Mouse (Mus musculus) heart, adult 11 months (tissue): ENCODE results near the gene Cdhr4.

Experiments used
- DNase-seq: peaks from one replicate; pipeline ENCODE4 v3.0.0; 2022

Gene Cdhr4

DNA sequence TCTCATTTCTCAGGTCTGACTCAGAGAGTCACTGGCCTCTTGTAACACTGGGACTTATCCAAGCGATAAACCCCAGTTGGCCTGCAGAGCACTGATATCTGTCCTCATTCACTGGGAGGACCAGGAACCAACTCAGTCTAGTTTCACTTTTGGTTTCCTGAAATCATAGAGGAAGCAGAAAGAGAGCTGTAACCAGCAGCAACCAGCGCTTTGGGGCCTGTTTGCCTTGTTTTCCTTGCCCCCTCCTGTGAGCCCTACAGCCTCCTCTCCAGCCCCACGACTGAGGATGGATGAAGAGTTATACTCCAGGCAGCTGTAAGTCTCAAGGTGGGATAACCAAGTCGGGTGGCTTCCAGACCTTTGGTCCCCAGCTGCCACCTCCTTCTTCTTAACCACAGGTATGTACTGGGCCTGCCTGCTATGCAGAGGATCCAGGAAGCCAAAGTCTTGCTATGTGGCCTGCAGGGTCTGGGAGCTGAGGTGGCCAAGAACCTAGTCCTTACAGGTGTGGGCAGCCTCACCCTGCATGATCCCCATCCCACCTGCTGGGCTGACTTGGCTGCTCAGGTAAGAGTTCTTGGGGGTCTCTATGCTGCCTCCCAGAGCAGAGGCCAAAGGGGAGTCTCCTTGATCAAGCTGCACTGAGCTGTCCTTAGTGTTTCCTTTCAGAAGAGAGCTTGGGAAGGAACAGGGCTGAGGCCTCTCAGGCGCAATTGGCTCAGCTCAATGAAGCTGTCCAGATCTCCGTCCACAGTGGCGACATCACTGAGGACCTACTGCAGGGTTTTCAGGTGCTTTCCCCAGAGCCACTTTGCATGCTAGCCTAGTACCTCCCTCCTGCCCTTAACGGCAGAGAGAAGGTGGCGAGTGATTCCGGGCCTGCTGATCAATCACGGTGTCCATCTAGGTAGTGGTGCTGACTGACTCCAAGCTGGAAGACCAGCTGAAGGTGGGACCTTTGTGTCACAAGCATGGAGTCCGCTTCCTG is 16.6 kb upstream of the Cdhr4 start, which contains the start of gene Uba7:
Gene Uba7 (plus strand): TSS at position 107 of the 988 bp plus-strand sequence.
- DNase-seq: peak; percentile 97

- DNase-seq: peak; percentile 92
Measured at GRCm38 (mm10) chr9:107978815-107979214, 13.5 kb upstream of the Cdhr4 start.

GRCm38 (mm10) chr9:107981684-107982605 is 10.4 kb upstream of the Cdhr4 start:
- DNase-seq: peak; percentile 96

- DNase-seq: peak; percentile 100
Measured at GRCm38 (mm10) chr9:107982681-107983346, 9.5 kb upstream of the Cdhr4 start, which contains the start of gene Gm20661. Gm20661 (plus strand) TSS chr9:107983058.

DNA sequence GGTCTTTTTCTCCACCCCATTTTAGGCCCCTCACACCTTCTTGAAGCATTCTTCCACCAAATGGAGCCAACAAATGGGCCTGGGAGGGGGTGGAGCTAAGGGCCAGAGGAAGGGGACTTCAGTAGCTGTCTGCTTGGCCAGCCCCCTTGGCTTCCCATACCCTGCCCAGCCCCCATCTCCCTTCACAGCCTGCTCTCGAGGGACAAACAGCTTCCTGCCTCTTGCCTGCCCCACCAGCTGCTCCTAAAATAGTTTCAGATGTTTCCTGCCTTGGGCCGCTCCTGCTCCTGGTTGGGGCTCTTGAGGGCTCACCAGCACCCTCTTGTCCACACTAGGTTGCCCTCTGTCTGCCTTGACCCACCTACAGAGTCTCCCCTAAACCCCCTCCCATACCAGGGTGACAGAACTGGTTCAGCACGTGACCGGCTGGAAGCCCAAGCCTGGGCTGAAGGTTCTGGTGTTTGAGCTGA is 8.8 kb upstream of the Cdhr4 start:
- DNase-seq: peak; percentile 100

DNA sequence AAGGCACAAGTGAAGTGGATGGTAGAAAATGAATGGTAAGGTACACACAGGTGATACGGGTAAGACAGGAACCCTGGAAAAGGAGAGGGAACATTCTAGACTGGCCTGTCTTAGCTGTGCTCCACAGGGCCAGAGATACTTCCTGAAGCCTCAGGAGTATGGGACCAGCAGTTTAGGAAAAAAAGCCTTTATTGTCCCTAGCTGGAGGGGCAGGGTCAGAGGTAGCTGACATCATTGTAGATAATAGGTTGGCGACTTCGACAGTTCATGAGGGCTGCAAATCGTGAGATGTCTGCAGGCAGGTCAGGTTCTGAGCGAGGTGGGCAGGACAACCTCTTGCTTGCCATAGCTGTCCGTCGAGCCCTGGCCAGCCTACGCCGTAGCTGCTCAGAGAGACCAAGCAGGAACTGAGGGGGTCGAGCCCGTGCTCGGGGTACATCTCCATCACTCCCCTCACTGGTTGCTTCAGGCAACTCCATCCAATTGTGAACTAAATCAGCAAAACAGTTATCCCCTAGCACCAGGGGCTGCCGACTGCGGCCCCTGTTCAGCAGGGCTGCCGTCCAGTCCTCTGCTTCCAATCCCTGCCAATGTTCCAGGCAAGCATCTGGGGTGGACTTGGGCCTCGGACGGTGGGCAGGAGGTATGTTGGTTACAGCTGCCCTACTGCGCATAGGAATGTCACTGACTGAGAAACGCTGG is 8.1 kb upstream of the Cdhr4 start:
- peak; percentile 95 for DNase-seq

DNA sequence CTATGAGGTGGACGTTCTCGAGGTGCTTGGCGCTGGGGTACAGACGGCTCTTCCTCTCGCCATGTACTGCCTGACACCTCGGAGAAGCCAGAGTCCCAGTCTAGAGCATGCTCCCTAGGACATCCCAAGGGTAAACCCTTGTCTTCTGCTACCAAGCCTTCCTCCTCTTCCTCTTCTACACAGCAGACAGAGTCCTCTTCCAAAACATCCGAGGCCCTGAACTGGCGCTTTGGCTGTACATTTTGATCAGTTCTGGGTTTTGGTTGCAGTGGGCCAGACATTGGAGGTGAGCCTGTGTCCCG is 7.6 kb upstream of the Cdhr4 start:
- DNase-seq: peak; percentile 95

DNA sequence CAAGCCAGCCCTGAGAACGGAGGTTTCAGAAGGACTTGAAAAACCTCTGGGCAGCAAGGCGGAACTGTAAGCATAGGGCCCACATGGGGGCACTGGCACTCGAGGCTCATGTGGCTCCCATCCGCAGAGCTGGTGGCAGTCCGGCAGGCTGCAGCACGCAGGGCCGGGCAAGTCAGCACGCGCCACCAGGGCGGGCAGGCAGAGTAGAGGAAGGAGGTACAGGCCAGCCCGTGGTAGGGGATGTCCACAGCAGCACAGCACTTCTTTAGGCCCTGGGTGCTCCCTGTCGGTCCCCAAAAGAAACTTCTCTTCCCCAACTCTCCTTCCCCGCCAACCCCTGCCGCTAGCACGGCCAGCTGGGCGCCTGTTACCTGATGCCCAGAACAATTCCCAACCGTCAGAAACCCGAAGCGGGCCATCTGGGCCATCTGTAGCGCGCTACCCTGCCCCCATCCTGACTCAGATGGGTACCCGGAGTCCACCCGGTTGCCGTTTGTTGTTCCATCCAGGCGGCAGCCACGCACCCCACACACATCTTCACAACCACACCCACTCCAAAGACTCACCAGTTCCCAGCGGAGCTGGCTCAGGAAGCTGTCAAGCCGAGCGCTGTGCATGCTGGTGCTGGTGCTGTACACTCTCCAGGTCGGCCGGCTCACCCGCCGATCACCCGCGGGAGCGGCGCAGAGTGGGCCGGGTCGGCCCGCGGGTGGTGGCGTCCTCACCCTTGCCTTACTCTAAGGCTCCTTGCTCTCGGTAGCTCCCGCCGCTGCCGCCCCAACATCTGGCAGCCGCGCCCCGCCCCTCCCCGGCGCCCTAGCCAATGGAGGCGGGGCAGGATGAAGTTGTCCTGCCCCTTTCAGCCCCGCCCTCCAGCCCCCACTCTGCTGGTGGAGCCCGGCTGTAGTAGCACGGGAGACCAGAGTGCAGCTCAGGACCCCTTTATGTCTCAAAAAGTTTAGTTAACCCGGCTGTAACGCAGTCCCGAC is 6.9 kb upstream of the Cdhr4 start, which contains the start of gene Inka1:
Gene Inka1 (minus strand): TSS at position 749 of the 989 bp plus-strand sequence.
- peak; percentile 99 for DNase-seq

DNA sequence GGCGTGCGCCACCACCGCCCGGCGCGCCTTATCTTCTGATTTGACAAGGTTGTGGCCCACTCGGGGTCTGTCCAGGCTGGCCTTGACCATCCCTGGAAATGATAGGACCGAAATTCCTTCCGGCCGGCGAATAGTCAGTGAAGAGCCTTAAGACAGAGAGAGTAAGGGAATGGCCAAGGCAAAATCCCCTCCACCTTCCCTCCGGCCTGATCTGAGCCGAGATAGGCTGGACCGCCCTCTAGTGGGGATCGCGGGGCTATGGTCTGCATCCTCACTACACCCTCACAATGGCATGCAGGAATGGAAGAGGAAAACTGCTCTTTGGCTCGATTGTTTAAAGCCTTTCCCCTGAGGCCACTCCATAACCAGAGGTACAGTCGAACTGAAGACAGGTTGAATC is 5.9 kb upstream of the Cdhr4 start:
- peak; percentile 98 for DNase-seq

DNA sequence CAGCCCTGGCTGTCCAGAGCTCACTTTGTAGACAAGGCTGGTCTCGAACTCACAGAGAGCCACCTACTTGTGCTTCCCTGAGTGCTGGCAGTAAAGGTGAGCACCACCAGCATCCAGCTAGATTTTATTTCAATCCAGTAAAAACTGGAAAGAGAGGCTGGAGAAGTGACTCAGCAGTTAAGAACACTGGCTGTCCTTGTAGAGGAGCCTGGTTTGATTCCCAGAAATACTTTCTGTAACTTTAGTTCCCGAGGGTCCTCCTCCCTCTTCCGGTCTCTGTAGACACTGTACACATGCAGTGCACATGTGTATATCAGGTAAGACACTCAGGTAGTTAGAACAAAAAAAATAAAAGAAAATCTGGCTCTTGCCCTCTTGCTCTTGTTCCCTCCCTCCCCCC is 4.3 kb upstream of the Cdhr4 start:
- peak; percentile 91 for DNase-seq

DNA sequence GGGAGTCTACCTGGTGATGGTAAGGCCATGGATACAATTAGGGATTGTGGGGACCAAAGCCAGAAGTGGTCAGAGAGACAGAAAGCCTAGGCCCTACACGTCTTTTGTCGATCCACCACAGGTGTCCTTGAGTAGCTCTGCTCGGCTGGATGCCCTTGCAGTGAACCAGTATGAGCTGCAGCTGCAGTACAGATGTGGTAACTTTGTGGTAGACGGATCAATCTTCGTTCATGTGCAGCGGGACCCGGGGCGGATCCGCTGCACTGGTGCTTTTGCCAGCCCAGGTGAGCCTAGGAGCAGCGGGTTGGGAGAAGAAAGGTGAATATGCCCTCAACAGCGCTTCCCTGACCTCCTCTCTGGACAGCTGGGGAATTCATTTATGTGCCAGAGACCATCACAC is 716 bp downstream of the Cdhr4 start:
- peak; percentile 85 for DNase-seq

DNA sequence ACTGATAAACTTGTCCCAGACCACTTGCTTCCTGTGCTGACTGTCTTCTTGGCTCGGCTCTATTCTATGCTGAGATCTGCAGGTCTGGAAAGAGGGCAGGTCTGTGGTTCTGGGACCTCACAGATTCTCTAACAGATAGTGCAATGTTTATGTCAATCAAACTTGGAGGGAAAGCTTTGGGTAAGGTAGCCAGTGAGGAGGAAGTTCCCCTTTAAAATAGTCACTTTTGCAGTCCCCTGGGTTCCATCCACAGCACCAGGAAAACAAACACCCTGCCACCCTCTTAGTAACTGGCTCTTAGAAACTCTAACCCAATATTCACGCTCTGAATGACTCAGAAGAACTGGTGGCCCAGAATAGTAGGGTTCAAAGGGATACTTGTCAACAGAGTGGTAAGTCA is 2.2 kb downstream of the Cdhr4 start:
- DNase-seq: peak; percentile 87

DNA sequence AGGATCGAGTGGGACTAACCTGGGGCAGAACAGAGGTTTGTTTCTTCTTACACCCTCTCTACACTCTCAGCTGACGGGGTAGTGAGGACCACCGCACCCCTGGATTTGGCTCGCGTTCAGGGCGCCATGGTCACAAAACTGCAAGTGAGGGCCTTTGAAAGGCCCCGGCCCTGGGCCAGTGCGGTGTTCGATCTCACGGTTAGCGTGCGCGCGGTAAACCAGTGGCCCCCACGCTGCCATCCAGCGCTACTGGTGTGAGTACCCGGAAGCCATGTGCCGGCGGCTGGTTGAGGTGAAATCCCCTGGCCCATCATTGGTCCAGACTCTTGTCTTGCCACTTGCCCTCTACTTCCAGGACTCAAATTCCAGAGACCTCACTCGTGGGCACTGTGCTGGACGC is 3.2 kb downstream of the Cdhr4 start:
- peak; percentile 86 for DNase-seq

DNA sequence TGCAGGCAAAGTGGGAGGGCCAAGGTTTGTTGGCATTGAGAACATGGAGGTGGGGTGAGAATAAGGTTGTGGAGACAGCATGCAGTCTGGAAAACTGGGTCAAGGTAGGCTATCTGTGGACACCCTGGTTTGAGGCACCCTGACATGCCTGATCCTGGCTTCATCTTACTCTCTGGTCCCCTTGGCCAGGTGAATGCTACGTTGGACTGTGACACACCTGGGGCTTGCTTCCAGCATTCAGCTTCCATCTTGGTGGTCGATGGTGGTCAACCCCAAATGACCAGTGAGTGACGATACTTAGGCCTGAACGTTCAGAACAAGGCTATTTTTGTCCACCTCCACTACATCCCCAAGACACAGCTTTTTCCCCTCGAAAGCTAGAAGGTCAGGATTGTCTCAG is 3.8 kb downstream of the Cdhr4 start, which contains the start of gene Gm20662:
Gene Gm20662 (plus strand): TSS at position 301 of the 400 bp plus-strand sequence.
- no peak for DNase-seq

- peak; percentile 100 for DNase-seq
Measured at GRCm38 (mm10) chr9:108001922-108002770, 9.8 kb downstream of the Cdhr4 start, which contains the start of gene Ip6k1. Ip6k1 (plus strand) TSS chr9:108002501.

DNA sequence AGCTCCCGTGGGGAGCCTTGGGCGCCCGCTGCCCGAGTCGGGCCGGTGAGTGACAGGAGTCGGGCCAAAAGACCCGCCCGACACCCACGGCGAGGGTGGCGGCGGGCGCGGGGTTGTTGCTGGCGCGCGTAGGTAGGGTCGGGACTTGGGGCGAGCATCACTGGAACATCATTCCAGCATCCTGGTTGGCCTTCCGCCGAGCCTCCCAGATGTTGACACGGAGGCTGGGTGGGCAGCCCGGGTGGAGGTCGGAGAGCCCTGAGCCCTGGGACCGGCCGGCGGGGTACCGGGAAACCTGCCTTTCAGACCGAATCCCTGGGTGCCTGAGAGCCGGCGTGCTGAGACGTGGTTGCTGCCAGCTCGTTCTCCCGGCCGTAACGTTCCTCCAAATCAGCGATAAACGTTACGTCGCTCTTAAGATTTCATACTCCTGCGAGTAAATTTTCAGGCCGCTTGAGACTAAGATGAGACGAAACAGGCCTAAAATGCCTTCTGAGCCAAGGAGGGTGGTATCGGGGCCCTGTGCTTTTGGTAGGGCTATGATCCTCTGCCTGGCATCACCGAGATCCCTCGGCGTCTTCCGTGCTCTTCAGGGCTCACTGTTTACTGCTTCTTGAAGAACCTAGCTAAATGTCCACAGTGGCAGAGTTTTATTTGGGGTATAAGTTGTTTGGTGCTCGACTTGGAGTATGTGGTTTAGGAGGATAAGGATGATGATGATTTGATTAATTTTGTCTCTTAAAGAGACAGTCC is 10.7 kb downstream of the Cdhr4 start:
- no peak for DNase-seq

GRCm38 (mm10) chr9:108003531-108003890 is 11.2 kb downstream of the Cdhr4 start:
- DNase-seq: peak; percentile 92

DNA sequence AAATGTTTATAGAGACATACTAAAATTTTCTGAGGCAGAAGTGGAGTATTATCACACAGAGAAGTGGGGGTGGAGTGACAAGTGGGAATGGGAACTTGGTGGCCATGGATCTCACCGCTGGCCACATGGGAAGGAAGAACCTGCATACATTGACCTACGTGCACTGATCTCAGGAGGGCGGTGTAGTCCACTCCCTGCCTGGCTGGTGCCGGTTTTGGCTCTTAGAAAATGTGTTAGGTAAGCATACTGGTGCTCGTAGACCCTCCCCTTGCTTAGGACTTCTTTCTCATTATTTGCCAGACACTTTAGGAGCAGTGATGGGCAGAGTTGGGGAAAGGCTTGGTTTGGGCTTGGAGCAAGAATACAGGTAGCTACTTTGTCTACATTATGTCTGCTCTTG is 15.7 kb downstream of the Cdhr4 start:
- no peak for DNase-seq

DNA sequence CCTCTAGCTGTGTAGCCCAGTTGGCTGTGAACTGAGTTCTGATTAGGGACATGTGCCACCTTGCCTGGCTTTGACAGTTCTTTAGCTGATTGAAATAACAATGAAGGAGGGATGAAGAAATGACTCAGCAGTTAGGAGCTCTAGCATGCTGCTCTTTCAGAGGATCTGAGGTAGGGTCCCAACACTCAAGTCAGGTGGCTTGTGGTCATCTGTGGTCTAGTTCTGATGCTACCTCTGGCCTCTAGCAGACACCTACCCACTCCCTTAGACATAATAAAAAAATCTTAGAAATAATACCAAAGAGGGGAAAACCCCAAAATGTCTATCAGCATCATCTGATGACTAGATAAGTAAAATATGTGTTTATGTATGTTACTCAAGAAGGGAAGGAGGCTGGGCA is 18.1 kb downstream of the Cdhr4 start:
- DNase-seq: no peak
